Mouse (Mus musculus) E14TG2a.4 (cell line): ENCODE measurements at regions not wholly inside any gene's neighbourhood (a gene's known extent, or its start where the extent isn't known, plus 50 kb on each side); places are given as distances from the start of the nearest gene placed in this dataset.
A peak's percentile ranks its signal among the peaks of the same experiment; 100 is the strongest.

Experiments used
- H3K27me3 ChIP-seq: 2 replicates; pipeline ENCODE4 v1.6.1; 2014; ENCODE audit warnings: low read length, control low read depth; ENCODE audit not compliant: insufficient read depth
- H3K36me3 ChIP-seq: 2 replicates; pipeline ENCODE4 v1.6.1; 2014; ENCODE audit warnings: low read length, control low read depth; ENCODE audit not compliant: insufficient read depth
- H3K4me1 ChIP-seq: replicated peaks from 2 replicates; pipeline ENCODE4 v1.6.1; 2014; ENCODE audit warnings: low read depth, low read length, control low read depth
- H3K4me3 ChIP-seq: replicated peaks from 2 replicates; pipeline ENCODE4 v1.5.1; 2014; ENCODE audit warnings: mild to moderate bottlenecking, low read length
- H3K9me3 ChIP-seq: 2 replicates; pipeline ENCODE4 v1.6.1; 2014; ENCODE audit warnings: low read length, control low read depth
- CTCF ChIP-seq: conservative IDR thresholded peaks from 2 replicates; pipeline ENCODE4 v1.5.1; 2014; ENCODE audit warnings: low read length
- NANOG ChIP-seq: IDR thresholded peaks from 2 replicates; pipeline ENCODE4 v1.6.1; 2014; ENCODE audit warnings: borderline replicate concordance, low read length, mixed read lengths
- POU5F1 ChIP-seq: IDR thresholded peaks from 2 replicates; pipeline ENCODE4 v1.6.1; 2014; ENCODE audit warnings: low read length, borderline replicate concordance

DNA sequence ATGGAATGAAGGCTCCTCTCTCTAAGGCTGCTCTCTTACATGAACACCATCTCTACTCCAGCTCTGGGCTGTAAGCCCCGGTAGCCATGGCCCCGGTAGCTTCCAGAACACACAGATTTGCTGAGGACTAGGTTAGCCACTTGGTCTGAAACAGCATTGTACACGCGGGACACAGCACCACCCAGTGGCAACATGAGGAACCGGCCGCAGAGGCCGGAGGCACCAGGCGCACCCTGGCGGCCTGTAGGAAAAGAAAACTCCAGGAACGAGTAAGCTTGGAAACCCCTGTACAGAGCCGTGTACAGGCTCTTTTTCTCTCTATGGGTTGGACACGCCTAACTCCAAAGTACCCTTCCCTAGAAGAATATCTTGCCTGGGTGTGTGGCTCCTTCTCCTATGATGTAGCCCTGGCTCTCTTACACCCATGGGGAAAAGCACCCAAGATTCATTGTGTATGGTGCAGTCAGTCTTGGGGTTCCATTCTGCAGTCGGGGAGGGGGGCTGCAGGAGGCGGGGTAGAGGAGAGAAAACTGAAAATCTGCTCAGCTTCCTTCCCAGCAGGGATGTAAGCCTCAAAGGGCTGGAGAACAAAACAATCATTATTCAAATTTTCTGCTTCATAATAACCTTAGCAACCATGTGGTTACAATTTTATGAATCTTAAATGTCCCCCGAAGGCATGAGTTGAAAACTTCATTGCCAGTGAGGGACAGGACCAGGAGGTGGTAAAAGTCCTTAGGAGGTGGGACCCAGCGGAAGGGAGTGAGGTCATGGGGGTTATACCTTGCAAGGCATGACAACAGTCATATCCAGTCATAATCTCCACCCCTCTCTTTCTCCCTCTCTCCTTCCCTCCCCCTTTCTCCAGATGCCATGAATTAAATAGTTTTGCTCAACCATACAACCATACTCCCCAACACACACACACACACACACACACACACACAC, 92.6 kb downstream of the Ier5 start:
- H3K4me3 ChIP-seq, result no peak overlapping the region
- H3K4me1 ChIP-seq, result peaks cover 1% of the 10 kb centered on the region; the same call in 1 of the 2 replicates
- no peaks in the 10 kb centered on the region; the same call in 1 of the 2 replicates for H3K9me3 ChIP-seq
- TF ChIP-seq POU5F1, result no peak
- TF ChIP-seq CTCF, result peak; percentile 82
- no peak for TF ChIP-seq NANOG
- H3K36me3 ChIP-seq, result no peaks in the 10 kb centered on the region
- H3K27me3 ChIP-seq, result peaks cover 37% of the 10 kb centered on the region

DNA sequence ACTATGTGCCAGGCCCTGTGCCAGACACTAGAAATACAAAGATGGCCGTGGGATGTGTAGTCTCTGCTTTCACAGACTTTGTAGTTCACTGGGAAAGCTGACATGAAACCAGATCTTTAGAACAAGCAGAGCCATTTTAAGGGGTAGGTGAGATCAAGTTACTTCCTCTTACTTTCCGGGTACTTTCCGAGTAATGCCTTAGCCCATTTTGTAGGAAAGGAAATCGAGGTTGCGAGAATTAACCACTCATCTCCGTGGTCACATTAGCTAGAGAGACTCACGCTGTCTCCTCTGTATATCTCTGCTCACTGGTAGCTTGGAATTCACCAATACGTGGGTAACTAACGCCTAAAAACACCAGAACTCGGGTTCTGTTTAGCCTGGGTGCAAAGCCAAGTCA, 93.3 kb downstream of the Ier5 start:
- TF ChIP-seq POU5F1, result no peak
- no peak for TF ChIP-seq NANOG
- no peak for TF ChIP-seq CTCF
- peaks cover 32% of the 10 kb centered on the region for H3K27me3 ChIP-seq
- no peaks in the 10 kb centered on the region for H3K36me3 ChIP-seq
- no peaks in the 10 kb centered on the region; the same call in 1 of the 2 replicates for H3K9me3 ChIP-seq
- no peak overlapping the region for H3K4me3 ChIP-seq
- H3K4me1 ChIP-seq, result peaks cover 5% of the 10 kb centered on the region; the same call in 1 of the 2 replicates

DNA sequence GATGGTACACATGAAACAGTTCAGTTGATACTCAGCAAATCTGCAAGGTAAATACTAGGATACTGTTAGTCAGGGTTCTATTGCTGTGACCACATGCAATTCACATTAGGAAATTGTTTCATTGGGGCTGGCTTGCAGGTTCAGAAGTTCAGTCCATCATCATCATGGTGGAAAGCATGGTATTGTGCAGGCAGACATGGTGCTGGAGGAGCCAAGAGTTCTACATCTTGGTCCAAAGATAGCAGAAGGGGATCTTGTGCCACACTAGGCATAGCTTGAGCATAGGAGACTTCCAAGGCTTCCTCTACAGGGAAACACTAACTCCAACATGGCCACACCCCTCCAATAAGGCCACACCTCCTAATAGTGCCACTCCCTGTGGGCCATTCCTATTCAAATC, 99.1 kb downstream of the Ier5 start:
- no peak overlapping the region for H3K4me3 ChIP-seq
- H3K36me3 ChIP-seq, result no peaks in the 10 kb centered on the region
- peaks cover 27% of the 10 kb centered on the region for H3K4me1 ChIP-seq
- peaks cover 6% of the 10 kb centered on the region; the same call in 1 of the 2 replicates for H3K9me3 ChIP-seq
- TF ChIP-seq POU5F1 (no peak), NANOG (no peak), CTCF (no peak)
- peaks cover 17% of the 10 kb centered on the region; the same call in 1 of the 2 replicates for H3K27me3 ChIP-seq

DNA sequence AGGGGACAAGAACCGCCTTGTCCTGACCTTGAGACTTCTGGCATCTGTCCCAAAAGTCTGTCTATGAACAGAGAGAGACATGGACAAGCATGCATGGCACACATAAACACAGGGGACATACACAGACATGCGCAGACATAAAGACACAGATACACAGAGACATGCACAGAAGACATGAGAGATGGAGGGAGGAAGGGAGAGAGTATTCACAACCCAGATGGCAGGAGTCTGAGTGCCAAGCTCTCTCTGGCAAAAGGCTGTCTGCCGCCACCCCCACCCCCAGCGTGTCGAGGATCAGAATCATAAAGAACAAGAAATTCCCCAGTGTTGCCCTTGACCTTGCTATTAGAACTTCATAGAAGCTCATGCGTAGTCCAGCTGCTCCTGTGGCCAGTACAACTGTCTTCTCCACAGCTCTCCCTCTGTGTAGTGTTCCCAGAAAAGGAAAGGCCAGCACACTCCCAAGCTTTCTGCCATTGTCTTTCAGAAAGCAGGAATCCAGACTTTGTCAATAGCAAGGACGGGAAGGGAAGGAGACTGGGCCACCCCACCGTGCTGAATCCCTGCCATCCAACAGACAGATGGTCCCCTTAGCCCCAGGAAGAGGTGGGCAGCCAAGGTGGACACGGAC, 99.8 kb downstream of the Ier5 start:
- H3K4me1 ChIP-seq, result peaks cover 30% of the 10 kb centered on the region
- no peak overlapping the region for H3K4me3 ChIP-seq
- peaks cover 11% of the 10 kb centered on the region; the same call in 1 of the 2 replicates for H3K27me3 ChIP-seq
- H3K36me3 ChIP-seq, result no peaks in the 10 kb centered on the region
- peaks cover 6% of the 10 kb centered on the region; the same call in 1 of the 2 replicates for H3K9me3 ChIP-seq
- no peak for TF ChIP-seq CTCF
- no peak for TF ChIP-seq NANOG
- TF ChIP-seq POU5F1, result no peak

DNA sequence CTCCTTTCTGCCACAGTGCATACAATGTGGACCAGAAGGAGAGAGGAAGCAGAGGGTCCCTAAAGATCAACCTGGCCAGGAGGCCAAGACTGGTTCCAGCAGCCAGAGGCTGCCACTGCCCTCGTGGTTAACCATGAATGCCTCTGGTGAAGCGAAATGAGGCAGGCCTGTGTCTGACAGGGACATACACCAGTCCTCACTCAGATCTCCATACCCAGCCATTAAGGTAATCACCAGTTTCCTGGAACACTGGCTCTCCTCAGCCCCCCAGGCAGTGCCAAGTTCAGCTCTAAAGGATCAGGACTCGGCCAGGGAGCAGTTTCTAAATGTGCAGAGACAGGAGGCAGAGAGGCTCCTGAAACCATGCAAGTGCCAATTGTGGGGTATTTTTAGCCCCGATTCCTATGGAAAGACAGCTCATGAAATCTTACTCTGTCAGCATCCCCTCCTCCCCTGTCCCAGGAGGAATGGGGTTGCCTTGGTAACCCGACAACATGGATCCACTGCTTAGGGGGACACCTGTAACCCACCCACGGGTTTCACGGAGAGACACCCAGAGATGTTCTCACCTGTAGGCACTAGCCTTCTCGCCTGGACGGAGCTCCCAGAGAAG, 103.6 kb downstream of the Ier5 start:
- Histone ChIP-seq H3K4me3 (no peak overlapping the region), H3K9me3 (peaks cover 6% of the 10 kb centered on the region; the same call in 1 of the 2 replicates), H3K4me1 (peaks cover 33% of the 10 kb centered on the region), H3K36me3 (no peaks in the 10 kb centered on the region), H3K27me3 (0 out of 2 replicates have a peak, but pooled peaks cover 4% of the 10 kb centered on the region)
- TF ChIP-seq CTCF, result no peak
- no peak for TF ChIP-seq POU5F1
- no peak for TF ChIP-seq NANOG

DNA sequence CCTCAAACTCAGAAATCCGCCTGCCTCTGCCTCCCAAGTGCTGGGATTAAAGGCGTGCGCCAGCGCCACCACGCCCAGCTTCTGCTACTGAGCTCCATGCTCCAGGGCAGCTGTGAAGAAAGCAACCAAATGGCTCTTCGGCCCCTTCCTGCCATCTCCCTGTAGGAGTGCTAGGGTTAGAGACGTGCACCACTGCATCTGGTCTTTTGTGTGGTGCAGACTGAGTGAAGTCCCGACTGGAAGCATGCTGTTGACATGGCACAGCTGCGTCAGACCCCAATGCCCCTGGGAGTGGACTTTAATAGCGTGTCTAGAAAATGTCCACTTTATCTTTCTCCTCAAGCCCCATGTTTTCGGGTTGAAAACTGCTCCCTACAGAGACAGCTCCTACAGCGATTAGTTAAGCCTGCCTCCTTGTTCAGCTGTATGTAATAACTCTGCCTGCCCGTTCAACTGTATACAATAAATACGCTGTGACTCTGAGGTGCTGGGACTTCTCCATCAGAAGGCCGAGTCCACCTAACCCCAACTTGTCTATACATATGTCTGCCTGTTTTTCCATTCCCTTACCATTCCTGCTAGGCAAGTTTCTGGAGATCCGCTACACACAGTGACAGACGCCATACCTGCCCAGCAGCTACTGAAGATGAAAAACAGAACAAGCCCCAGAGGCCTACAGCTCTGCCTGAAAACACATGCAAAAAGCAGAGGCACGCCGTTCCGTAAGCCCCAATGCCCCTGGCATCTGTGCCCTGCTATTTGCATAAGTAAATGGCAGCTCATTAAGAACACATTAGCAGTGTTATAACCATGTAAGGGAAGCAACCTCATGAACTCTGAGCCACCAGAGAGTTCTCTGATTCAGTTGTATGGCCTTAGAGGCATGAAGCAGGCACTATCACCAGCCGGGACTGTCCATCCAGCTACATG, 105.2 kb downstream of the Ier5 start:
- H3K4me1 ChIP-seq, result peaks cover 20% of the 10 kb centered on the region
- TF ChIP-seq POU5F1 (no peak), NANOG (no peak), CTCF (no peak)
- no peaks in the 10 kb centered on the region for H3K9me3 ChIP-seq
- no peaks in the 10 kb centered on the region for H3K36me3 ChIP-seq
- no peak overlapping the region for H3K4me3 ChIP-seq
- H3K27me3 ChIP-seq, result 0 out of 2 replicates have a peak, but pooled peaks cover 4% of the 10 kb centered on the region

DNA sequence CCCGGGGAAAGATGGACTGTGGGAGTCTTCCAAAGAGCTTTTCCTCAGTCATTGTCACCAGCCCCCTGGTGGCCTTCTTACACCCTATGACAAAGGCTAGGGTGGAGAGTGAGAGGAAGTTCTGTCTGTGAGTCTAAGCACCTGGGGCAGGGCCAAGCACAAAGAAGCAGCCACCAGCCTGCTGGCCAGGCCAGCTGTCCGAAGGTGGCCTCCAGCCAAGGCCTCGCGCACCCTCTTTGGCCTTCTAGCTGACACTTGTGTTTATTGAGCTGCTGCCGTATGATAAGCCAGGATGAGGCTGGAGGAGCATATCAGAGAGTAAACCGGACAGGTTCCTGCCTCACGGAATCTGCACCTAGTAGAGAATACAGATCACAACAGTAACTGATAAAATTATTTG, 99.0 kb upstream of the Cacna1e start:
- H3K4me1 ChIP-seq, result no peaks in the 10 kb centered on the region
- TF ChIP-seq NANOG (no peak), POU5F1 (no peak), CTCF (no peak)
- no peak overlapping the region for H3K4me3 ChIP-seq
- H3K27me3 ChIP-seq, result no peaks in the 10 kb centered on the region
- H3K36me3 ChIP-seq, result no peaks in the 10 kb centered on the region
- H3K9me3 ChIP-seq, result peaks cover 16% of the 10 kb centered on the region
